Mouse (Mus musculus): ENCODE measurements around the gene Dda1. TPM values are rescaled to one million over a fixed set of nuclear protein-coding genes. Genes with fewer than 3 reads are reported as not detected.

The Dda1 gene
- total RNA-seq, 4 experiments from 2014 or later, result 74.9 to 82.2 (median 79.0) TPM

GRCm38 (mm10) chr8:71468001-71468400, 998 bp upstream of the Dda1 start:
- no peak for DNase-seq (ENCODE audit: low spot score in 2 of 2)

DNA sequence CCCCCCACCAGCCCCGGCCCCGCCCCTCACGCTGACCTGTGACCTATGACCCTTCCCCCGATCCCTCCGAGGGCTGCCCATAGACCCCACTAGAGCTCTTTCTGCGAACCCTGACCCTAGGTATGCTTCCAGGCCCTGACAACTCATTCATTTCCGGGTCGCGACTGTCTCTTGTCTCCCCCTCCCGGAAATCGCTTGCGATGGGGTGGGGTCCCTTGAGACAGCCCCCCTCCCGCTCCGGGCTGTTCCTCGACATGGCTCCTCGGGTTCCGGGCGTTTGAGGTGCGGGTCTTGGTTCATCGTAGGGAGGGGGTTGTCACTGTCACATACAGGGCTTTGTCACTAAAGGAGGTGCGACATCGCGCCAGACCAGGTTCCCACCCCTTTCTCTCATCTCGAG, 412 bp downstream of the Dda1 start:
- no peak for DNase-seq (ENCODE audit: low spot score in 2 of 2)

GRCm38 (mm10) chr8:71470146-71470912, 1.3 kb downstream of the Dda1 start:
- no peak for DNase-seq (ENCODE audit: low spot score in 2 of 2)

DNA sequence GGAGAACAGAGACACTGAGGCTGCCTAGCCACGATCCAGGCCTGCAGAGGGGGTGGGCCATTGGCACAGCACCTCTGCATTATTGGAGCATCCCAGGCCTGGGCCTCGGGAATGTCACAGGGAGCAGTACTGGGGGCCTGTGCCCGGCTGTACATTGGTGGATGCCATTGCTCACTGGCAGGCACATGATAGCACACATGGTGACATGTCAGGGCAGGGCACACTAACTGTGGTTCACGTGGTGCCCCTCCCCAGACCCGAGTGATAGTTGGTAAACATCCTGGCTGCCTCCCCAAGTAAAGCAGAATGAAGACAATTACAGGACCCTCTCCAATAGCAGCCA, 1.9 kb downstream of the Dda1 start:
- peak in 1 of 2 experiments; percentile 8 for DNase-seq (ENCODE audit: low spot score in 2 of 2)

DNA sequence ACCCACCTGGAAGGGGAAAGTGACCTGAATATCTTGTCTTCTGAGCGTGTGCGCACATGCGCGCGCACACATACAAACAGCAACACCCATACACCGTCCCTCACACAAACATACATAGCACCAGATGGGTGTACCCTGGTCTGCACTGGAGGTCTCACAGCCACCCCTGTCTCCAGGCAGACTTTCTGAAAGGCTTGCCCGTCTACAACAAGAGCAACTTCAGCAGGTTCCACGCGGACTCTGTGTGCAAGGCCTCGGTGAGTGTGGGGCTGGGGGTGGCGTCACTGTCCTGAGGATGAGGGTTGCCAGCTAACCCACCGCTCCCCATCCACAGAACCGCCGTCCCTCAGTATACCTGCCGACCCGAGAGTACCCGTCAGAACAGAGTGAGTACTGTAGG, 2.9 kb downstream of the Dda1 start:
- DNase-seq (ENCODE audit: low spot score in 2 of 2), result no peak

DNA sequence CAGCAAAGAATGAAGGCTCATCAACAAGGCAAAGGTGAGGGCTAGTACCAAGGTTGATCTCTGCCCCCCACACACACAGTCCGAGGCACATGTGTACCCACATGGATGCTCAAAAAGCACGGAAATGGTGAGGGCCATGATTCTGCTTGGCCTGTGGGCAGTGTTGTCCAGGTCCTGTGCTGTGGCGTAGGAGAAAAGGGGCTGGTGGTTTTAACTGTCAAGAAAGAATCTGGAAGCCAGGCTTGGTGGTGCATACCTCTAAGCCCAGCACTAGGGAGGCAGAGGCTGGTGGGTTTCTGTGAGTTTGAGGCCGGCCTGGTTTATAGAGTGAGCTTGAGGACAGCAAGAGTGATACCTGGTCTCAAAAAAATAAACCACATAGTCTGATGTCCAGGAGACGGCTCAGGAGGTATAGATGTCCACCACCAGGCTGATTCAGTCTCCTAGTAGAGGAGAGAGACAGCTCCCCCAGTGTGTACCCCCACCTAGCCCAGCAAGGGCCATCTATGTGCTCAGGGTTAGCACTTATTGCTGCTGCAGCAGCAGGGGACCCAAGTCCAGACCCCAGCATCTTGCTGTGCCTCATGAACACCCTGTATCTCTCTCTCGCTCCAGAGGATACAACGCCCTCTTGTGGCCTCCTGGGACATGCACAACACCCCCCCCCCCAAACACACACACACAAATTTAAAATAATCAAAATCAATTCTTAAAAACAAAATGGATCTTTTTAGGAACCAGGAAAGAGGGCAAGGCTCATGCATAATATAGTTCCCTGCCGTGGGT, 3.8 kb downstream of the Dda1 start:
- DNase-seq (ENCODE audit: low spot score in 2 of 2), result no peak

DNA sequence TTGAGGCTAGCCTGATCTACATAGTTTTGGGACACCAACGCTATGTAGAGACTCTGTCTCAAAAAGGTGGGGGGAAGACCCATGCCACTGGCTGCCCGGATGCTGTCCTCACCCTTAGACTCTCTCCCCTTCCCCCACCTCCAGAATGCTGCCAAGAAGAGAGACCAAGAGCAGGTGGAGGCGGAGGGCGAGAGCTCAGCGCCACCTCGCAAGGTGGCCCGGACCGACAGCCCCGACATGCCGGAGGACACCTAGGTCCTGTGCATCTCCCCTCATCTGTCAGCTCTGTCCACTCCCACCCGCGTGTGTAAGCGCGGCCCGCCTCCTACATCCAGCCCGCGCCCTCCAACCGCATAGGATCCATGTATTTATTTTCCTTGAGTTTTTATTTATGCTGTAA, 5.3 kb downstream of the Dda1 start:
- DNase-seq (ENCODE audit: low spot score in 2 of 2), result no peak

DNA sequence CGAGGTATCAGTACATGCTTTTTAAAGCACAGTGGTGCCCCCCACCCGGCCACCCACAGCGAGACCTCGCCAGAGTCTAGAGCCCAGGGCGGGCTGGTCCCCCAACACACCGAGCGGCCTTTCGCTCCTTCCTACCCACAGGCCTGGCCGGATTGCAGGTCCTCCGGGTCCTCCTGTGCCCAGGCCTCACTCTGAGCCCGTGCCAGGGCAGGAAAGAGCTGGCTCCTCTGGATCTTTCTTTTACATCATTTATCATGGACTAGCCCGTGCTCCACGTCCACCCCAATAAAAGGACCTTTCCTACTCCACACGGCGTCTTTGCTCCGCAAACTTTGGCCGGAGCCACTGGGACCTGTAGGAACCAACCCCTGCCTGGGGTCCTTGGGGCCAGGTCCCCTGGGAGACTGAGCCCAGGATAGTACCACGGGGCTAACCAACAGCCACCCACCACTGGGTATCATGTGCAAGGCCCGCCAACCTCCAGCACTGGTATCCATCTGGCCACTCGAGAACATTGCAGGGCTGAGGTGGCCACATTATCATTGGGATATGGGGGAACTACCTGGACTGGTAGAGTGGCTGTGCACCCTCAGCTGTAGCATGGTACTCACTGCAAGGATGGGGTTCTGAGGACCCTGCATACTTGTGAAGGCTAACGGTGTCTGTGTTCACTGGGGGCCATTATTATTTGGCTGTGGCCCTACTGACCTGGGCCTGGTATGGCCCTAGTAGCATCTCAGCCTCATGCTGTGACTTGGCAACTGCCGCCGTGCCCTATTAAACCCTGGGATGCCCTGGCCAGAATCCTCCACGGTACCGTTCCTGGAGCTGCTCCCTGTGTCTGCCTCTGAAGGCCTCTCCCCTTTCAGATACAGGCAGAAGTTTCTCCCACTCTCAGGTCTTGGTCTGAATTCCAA, 6.0 kb downstream of the Dda1 start:
- no peak for DNase-seq (ENCODE audit: low spot score in 2 of 2)

GRCm38 (mm10) chr8:71475702-71476075, 6.7 kb downstream of the Dda1 start:
- no peak for DNase-seq (ENCODE audit: low spot score in 2 of 2)

- peak in 1 of 2 experiments; percentile 77 for DNase-seq (ENCODE audit: low spot score in 2 of 2)
These were observed 7.3 kb downstream of the Dda1 start for GRCm38 (mm10) chr8:71476099-71476940.

DNA sequence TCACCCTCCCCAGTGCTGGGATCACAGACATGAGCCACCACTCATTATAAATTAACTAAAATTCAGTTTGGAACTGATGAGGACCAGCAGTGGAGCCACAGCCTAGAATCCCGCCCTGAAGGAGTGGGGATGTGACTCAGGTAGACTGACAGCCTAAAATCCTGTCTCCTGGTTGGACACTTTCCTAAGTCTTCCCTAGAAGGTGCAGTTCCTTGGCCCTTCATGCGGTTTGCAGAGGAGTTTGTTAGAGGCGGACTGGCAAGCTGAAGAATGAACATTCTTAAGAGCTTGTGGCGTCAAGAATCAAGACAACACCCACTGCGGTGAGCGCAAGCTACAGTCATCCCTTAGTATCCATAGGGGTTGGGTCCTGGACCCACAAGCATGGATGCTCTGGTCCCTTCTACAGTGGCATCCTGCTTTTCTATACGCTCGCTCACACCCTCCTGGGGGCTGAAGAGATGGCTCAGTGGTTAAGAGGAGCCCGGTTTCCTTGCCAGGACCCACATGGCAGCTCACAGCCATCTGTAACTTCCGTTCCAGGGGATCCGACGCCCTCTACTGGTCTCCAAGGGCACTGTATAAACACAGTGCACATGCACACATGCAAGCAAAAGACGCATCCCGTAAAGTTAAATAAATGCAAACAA, 8.3 kb downstream of the Dda1 start:
- DNase-seq (ENCODE audit: low spot score in 2 of 2), result no peak

DNA sequence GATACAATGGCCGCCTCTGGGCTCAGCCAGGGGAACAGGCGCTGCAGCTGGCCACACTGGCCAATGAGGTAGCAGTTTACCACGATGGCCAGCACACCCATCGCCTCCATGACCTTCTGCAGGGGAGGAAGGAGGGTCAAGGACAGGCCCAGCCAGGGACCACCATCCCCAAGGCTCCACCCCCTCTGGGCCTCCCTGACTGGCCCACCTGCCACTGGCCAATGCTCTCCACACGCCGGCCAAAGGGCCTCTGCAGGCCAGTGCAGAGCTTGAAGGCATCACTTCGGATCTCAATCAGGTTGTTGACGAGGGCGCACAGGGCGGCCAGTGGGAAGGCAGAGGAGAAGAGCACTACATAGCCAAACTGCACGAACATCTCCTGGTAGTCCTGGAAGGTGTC, 9.9 kb downstream of the Dda1 start:
- DNase-seq (ENCODE audit: low spot score in 2 of 2), result no peak

- no peak for DNase-seq (ENCODE audit: low spot score in 2 of 2)
These were observed 14.9 kb downstream of the Dda1 start for GRCm38 (mm10) chr8:71483932-71484331.

DNA sequence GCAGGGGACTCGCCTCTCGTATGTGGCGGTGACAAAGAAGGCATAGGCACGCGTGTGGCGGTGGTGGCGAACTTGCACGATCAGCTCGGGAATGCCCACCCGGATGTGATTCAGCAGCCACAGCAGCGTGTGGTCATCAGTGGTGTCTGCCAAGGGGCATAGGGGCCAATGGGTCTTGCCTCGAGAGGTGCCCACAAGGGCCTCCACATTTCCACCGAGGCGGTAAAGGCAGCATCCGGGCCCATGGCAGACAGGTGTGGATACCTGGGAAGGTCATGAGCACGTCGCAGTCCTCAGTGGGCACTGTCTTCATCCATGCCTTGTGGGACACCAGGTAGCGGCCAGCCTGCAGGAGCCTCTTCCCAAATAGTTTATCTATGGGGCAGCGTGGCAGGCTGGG, 15.7 kb downstream of the Dda1 start:
- no peak for DNase-seq (ENCODE audit: low spot score in 2 of 2)

DNA sequence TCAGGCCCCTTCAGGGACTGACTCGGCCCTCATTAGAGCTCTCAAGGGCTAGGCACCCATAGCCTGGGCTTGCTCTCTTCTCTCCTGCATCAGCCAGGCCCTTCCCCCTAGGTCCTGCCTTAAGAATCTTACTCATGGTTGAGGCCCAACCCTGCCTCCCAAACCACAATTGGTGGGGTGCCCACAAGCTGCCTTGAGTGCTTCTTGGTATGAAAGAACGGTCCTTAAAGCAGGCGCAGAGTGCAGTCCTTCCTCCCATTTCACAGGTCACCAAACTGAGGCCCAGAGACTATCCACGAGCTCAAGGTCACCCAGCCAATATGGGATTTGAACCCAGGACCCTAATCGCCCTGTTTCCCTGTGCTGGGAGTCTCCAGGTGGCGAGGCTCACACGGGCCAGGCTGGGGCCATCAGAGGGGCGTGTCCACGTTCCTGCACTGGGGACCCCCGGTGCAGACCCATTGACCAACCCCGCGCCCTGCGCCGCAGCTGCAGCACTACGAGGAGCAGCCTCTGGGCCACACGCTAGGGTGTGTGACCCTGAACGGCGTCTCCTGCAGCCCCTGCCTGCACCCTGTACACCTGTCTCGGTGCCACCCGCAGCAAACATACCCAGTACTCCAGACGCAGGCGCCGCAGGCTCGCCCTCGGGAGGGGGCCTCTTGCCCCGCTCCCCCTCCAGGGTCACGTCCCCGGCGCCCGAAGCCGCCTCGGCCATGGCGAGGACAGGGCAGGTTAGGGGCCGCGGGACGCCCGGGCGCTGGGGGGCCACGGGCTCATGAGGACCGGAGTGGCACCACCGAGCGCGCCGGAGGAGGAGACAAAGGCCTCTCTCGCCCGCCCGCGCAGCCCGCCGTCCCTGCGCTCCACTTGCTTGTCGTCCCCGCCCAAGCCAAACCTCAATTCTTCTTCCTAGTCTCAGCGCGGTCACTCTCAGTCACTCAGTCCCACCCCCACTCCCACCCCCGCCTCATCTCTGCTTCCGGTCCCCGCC, 16.4 kb downstream of the Dda1 start, which contains the start of gene Ano8:
Ano8 (minus strand) TSS at position 822 of the 994 bp plus-strand sequence.
- DNase-seq (ENCODE audit: low spot score in 2 of 2), result peak; percentile 83 to 84

DNA sequence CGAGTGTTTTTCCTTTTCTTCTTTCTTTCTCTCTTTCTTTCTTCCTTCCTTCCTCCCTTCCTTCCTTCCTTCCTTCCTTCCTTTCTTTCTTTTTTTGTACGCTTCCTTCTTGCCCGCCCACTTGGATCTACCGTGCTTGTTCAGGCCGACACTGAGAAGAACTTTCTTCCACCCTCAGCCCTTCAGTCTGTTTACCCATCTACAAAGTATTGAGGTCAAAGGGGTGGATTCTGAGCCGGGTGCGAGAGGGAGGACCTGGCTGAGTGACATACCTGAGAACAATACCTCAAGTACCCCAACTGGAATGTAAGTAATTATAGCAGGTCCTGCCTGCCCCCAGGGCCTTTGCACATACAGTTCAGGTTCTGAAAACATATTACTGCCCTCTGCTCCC, 17.1 kb downstream of the Dda1 start:
- no peak for DNase-seq (ENCODE audit: low spot score in 2 of 2)

DNA sequence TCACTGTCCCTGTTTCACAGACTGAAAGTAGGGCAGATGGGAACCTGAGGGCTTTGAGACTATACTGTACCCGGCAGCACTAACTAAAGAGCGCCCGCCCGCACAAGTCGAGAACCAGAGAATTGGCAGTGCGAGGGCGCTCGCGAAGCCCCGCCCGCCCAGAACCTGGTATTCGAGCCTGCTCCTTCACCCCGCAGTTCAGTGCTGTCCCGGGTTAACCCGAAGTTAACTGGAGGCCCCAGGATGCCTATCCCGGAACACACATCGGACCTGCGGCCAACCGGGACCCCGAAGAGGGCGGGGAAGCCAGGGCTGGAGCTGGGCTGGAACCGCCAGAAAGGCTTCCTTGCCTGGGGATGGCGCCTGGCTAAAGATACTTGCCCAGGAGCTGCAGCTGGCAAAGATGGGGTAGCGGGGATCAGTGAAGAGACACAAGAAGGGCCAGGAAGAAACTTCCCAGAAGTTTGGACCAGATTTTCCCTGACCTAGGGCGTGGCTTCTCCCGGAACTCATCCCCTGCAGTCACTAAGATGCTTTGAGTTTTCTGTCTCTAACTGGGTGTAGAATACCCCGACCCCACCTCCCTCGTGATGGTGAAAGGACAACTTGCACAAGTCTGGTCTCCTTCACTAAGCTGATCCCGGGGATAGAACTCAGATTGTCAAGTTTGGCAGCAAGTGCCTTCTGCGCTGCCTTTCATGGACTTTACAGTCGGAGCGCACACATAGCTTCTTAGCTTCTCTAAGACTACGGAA, 18.9 kb downstream of the Dda1 start, which contains the start of gene Gtpbp3:
Gtpbp3 (plus strand) TSS at position 413 of the 755 bp plus-strand sequence.
- peak in 1 of 2 experiments; percentile 65 for DNase-seq (ENCODE audit: low spot score in 2 of 2)

DNA sequence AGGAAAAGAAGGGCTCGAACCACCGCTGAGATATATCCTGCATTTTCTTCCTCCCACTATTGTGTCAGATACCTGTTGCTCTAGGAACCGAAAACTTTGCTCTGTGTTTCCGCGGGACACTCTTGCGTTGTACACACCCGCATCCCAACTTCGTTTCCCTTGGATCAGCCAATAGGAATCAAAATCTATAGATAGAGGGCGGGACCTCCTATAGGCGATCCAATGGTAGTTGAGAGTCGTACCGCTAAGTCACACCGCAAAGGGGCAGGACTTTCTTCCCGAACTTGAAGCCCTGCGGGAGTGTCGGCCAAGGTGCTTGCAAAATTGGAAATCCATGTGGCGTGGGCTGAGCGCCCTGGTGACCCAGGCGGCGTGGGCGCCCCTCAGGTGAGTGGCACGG, 19.5 kb downstream of the Dda1 start:
- peak; percentile 81 to 90 for DNase-seq (ENCODE audit: low spot score in 2 of 2)
